Mouse (Mus musculus) spleen, adult 2 months (tissue): ENCODE measurements at regions not wholly inside any gene's neighbourhood (a gene's known extent, or its start where the extent isn't known, plus 50 kb on each side); places are given as distances from the start of the nearest gene placed in this dataset.

Source experiments
- CTCF ChIP-seq: fragments of 200-500 bp; IDR thresholded peaks from 2 replicates; pipeline ENCODE4 v1.5.1; 2011; ENCODE audit warnings: mild to moderate bottlenecking, inconsistent platforms; ENCODE audit not compliant: insufficient read depth, insufficient read length, insufficient replicate concordance; ENCODE audit errors: extremely low read depth
- POLR2A ChIP-seq: fragments of 200-500 bp; IDR thresholded peaks from 2 replicates; pipeline ENCODE4 v1.6.1; 2011; ENCODE audit warnings: low read depth, low read length, inconsistent platforms

DNA sequence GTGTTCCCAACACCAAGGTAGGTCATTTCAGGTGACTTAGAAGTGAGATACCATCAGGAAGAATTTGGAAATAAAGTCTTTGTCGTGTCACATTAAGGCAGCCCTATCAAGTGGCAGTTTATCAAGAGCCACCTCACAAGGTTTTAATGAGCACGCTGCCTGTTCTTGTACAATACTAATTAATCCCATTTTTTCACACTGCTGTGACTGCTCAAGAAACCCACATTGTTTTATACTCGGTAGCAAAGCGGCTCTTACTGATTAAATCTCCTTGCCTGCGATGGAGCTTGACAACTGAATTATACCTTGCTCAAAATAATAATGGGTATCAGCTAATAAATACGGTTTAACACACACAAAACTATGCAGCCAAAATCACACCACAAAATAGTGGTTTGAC lies 175.2 kb downstream of the Gm11011 start:
- no peak for TF ChIP-seq CTCF
- TF ChIP-seq POLR2A: no peak
